Mouse (Mus musculus) CH12.LX (cell line): ENCODE measurements at regions not wholly inside any gene's neighbourhood (a gene's known extent, or its start where the extent isn't known, plus 50 kb on each side); places are given as distances from the start of the nearest gene placed in this dataset.

Experiments used
- DNase-seq: peaks from one replicate; pipeline ENCODE4 v3.0.0-alpha.2; 2013; ENCODE audit errors: extremely low read depth
- H3K27ac ChIP-seq: 2 replicates; pipeline ENCODE4 v1.5.1; 2012; ENCODE audit warnings: low read depth, mild to moderate bottlenecking, control low read depth, moderate library complexity; ENCODE audit not compliant: insufficient read depth
- H3K27me3 ChIP-seq: replicated peaks from 2 replicates; pipeline ENCODE3; 2012; ENCODE audit warnings: inconsistent platforms
- H3K36me3 ChIP-seq, 2 experiments: replicated peaks in 1 of 2; 2 replicates each; pipeline versions ENCODE3 to v1.6.1; 2012; ENCODE audit warnings: inconsistent platforms in 1 of 2, low read length in 1 of 2, mild to moderate bottlenecking in 1 of 2, mixed read lengths in 1 of 2, moderate library complexity in 1 of 2; ENCODE audit not compliant: control insufficient read depth in 1 of 2, insufficient read depth in 1 of 2
- H3K4me1 ChIP-seq, 2 experiments: 2 replicates each; pipeline ENCODE4 v1.6.1; 2012; ENCODE audit warnings: inconsistent platforms in 1 of 2, moderate library complexity in 1 of 2; ENCODE audit not compliant: insufficient read depth in 2 of 2, control insufficient read depth in 1 of 2
- H3K4me2 ChIP-seq: 2 replicates; pipeline ENCODE4 v1.6.1; 2012; ENCODE audit warnings: low read depth, mild to moderate bottlenecking, control low read depth; ENCODE audit not compliant: poor library complexity, insufficient read depth, severe bottlenecking
- H3K4me3 ChIP-seq, 3 experiments: fragments of 150-350 bp in 1 of 3; sonication (generic) in 1 of 3; replicated peaks in 1 of 3; 2 replicates each; pipeline versions ENCODE3 to v1.5.1; 2011 to 2012; ENCODE audit warnings: low read depth in 2 of 3, low read length in 2 of 3, mild to moderate bottlenecking in 2 of 3, moderate library complexity in 2 of 3, control low read depth in 1 of 3, improper control_type of control experiment in 1 of 3, inconsistent platforms in 1 of 3, mixed read lengths in 1 of 3; ENCODE audit not compliant: poor library complexity in 1 of 3
- H3K79me2 ChIP-seq: replicated peaks from 2 replicates; pipeline ENCODE4 v1.6.1; 2012; ENCODE audit warnings: mild to moderate bottlenecking, moderate library complexity; ENCODE audit not compliant: control insufficient read depth, poor library complexity, insufficient read depth, severe bottlenecking; ENCODE audit errors: extremely low read depth
- H3K9ac ChIP-seq: 2 replicates; pipeline ENCODE4 v1.6.1; 2012; ENCODE audit warnings: low read depth, mild to moderate bottlenecking, control low read depth, moderate library complexity; ENCODE audit not compliant: insufficient read depth
- H3K9me3 ChIP-seq: replicated peaks from 2 replicates; pipeline ENCODE3; 2012; ENCODE audit warnings: low read length, inconsistent platforms, mixed read lengths
- BHLHE40 ChIP-seq: IDR thresholded peaks from 2 replicates; pipeline ENCODE4 v1.6.1; 2011; ENCODE audit warnings: mild to moderate bottlenecking, low read depth, low read length, improper control_type of control experiment
- CHD1 ChIP-seq: IDR thresholded peaks from 2 replicates; pipeline ENCODE4 v1.6.1; 2012; ENCODE audit warnings: low read depth, low read length, improper control_type of control experiment, inconsistent platforms
- CHD2 ChIP-seq: IDR thresholded peaks from 2 replicates; pipeline ENCODE4 v1.6.1; 2011; ENCODE audit warnings: low read length, improper control_type of control experiment
- CTCF ChIP-seq, 2 experiments: IDR thresholded peaks in 1 of 2; conservative IDR thresholded peaks in 1 of 2; 2 replicates each; pipeline ENCODE4 v1.5.1; 2011 to 2012; ENCODE audit warnings: low read depth in 2 of 2, low read length in 2 of 2, improper control_type of control experiment in 1 of 2, inconsistent platforms in 1 of 2, mild to moderate bottlenecking in 1 of 2, moderate library complexity in 1 of 2
- E2F4 ChIP-seq: IDR thresholded peaks from 2 replicates; pipeline ENCODE4 v1.6.1; 2011; ENCODE audit warnings: low read depth, low read length, improper control_type of control experiment; ENCODE audit not compliant: insufficient replicate concordance
- ELF1 ChIP-seq: IDR thresholded peaks from 2 replicates; pipeline ENCODE4 v1.6.1; 2014; ENCODE audit warnings: low read depth, mild to moderate bottlenecking, inconsistent platforms, low read length, improper control_type of control experiment
- EP300 ChIP-seq: IDR thresholded peaks from 2 replicates; pipeline ENCODE4 v1.6.1; 2011; ENCODE audit warnings: low read length, improper control_type of control experiment
- ETS1 ChIP-seq: conservative IDR thresholded peaks from 2 replicates; pipeline ENCODE4 v1.6.1; 2012; ENCODE audit warnings: low read depth, mild to moderate bottlenecking, inconsistent platforms, low read length, improper control_type of control experiment, moderate library complexity
- HCFC1 ChIP-seq: IDR thresholded peaks from 2 replicates; pipeline ENCODE4 v1.6.1; 2012; ENCODE audit warnings: low read depth, mild to moderate bottlenecking, inconsistent platforms, low read length, improper control_type of control experiment
- IRF4 ChIP-seq: IDR thresholded peaks from 2 replicates; pipeline ENCODE4 v1.6.1; 2014; ENCODE audit warnings: low read depth, mild to moderate bottlenecking, inconsistent platforms, low read length, improper control_type of control experiment
- JUN ChIP-seq: IDR thresholded peaks from 2 replicates; pipeline ENCODE4 v1.6.1; 2011; ENCODE audit warnings: low read depth, mild to moderate bottlenecking, low read length, improper control_type of control experiment, moderate library complexity; ENCODE audit not compliant: insufficient read depth
- JUND ChIP-seq: conservative IDR thresholded peaks from 2 replicates; pipeline ENCODE4 v1.6.1; 2011; ENCODE audit warnings: low read depth, low read length, improper control_type of control experiment
- KAT2A ChIP-seq: IDR thresholded peaks from 2 replicates; pipeline ENCODE4 v1.6.1; 2012; ENCODE audit warnings: low read length, improper control_type of control experiment, inconsistent platforms; ENCODE audit not compliant: insufficient replicate concordance
- MAFK ChIP-seq: IDR thresholded peaks from 2 replicates; pipeline ENCODE4 v1.6.1; 2011; ENCODE audit warnings: low read length, improper control_type of control experiment; ENCODE audit not compliant: insufficient replicate concordance
- MAX ChIP-seq: IDR thresholded peaks from 2 replicates; pipeline ENCODE4 v1.6.1; 2011; ENCODE audit warnings: low read length, improper control_type of control experiment
- MAZ ChIP-seq: IDR thresholded peaks from 2 replicates; pipeline ENCODE4 v1.6.1; 2012; ENCODE audit warnings: low read depth, mild to moderate bottlenecking, inconsistent platforms, low read length, improper control_type of control experiment, moderate library complexity
- MEF2A ChIP-seq: IDR thresholded peaks from 2 replicates; pipeline ENCODE4 v1.6.1; 2014; ENCODE audit warnings: low read depth, mild to moderate bottlenecking, inconsistent platforms, low read length, improper control_type of control experiment, borderline replicate concordance
- MYC ChIP-seq: IDR thresholded peaks from 2 replicates; pipeline ENCODE4 v1.6.1; 2011; ENCODE audit warnings: low read depth, mild to moderate bottlenecking, improper control_type of control experiment, low read length
- NELFE ChIP-seq: IDR thresholded peaks from 2 replicates; pipeline ENCODE4 v1.6.1; 2011; ENCODE audit warnings: low read depth, low read length, improper control_type of control experiment
- NRF1 ChIP-seq: IDR thresholded peaks from 2 replicates; pipeline ENCODE4 v1.6.1; 2014; ENCODE audit warnings: low read depth, mild to moderate bottlenecking, inconsistent platforms, low read length, improper control_type of control experiment, moderate library complexity
- PAX5 ChIP-seq: IDR thresholded peaks from 2 replicates; pipeline ENCODE4 v1.6.1; 2012; ENCODE audit warnings: low read length, inconsistent platforms, mixed read lengths
- POLR2A ChIP-seq: IDR thresholded peaks from 2 replicates; pipeline ENCODE4 v1.6.1; 2011; ENCODE audit warnings: low read depth, mild to moderate bottlenecking, improper control_type of control experiment, low read length
- RAD21 ChIP-seq: IDR thresholded peaks from 2 replicates; pipeline ENCODE4 v1.6.1; 2011; ENCODE audit warnings: low read depth, mild to moderate bottlenecking, low read length, improper control_type of control experiment, moderate library complexity
- RCOR1 ChIP-seq: conservative IDR thresholded peaks from 2 replicates; pipeline ENCODE4 v1.6.1; 2012; ENCODE audit warnings: low read depth, mild to moderate bottlenecking, inconsistent platforms, low read length, improper control_type of control experiment
- SIN3A ChIP-seq: IDR thresholded peaks from 2 replicates; pipeline ENCODE4 v1.6.1; 2012; ENCODE audit warnings: low read length, improper control_type of control experiment, inconsistent platforms
- SMC3 ChIP-seq: IDR thresholded peaks from 2 replicates; pipeline ENCODE4 v1.6.1; 2011; ENCODE audit warnings: low read depth, low read length, improper control_type of control experiment
- TBP ChIP-seq: conservative IDR thresholded peaks from 2 replicates; pipeline ENCODE4 v1.6.1; 2011; ENCODE audit warnings: low read depth, low read length, improper control_type of control experiment
- TCF12 ChIP-seq: IDR thresholded peaks from 2 replicates; pipeline ENCODE4 v1.6.1; 2014; ENCODE audit warnings: low read depth, mild to moderate bottlenecking, inconsistent platforms, low read length, improper control_type of control experiment
- UBTF ChIP-seq: IDR thresholded peaks from 2 replicates; pipeline ENCODE4 v1.6.1; 2012; ENCODE audit warnings: low read depth, mild to moderate bottlenecking, inconsistent platforms, low read length, improper control_type of control experiment, moderate library complexity
- USF1 ChIP-seq: IDR thresholded peaks from 2 replicates; pipeline ENCODE4 v1.6.1; 2014; ENCODE audit warnings: low read depth, mild to moderate bottlenecking, inconsistent platforms, low read length, improper control_type of control experiment
- USF2 ChIP-seq: conservative IDR thresholded peaks from 2 replicates; pipeline ENCODE4 v1.6.1; 2011; ENCODE audit warnings: low read depth, low read length, improper control_type of control experiment
- ZC3H11A ChIP-seq: IDR thresholded peaks from 2 replicates; pipeline ENCODE4 v1.6.1; 2012; ENCODE audit warnings: low read depth, mild to moderate bottlenecking, inconsistent platforms, low read length, improper control_type of control experiment
- ZKSCAN1 ChIP-seq: IDR thresholded peaks from 2 replicates; pipeline ENCODE4 v1.6.1; 2012; ENCODE audit warnings: low read depth, inconsistent platforms, low read length, improper control_type of control experiment, borderline replicate concordance
- ZMIZ1 ChIP-seq: IDR thresholded peaks from 2 replicates; pipeline ENCODE4 v1.6.1; 2012; ENCODE audit warnings: low read depth, mild to moderate bottlenecking, inconsistent platforms, low read length, improper control_type of control experiment
- ZNF384 ChIP-seq: IDR thresholded peaks from 2 replicates; pipeline ENCODE4 v1.6.1; 2012; ENCODE audit warnings: low read depth, low read length, improper control_type of control experiment, inconsistent platforms
- dilution Hi-C: fragments of 300-500 bp; cut with MboI; formaldehyde crosslinking; loops from 2 replicates; pipeline ENCODE4 v1.14.3; 2020; ENCODE audit warnings: low sequenced_read_pairs; ENCODE audit not compliant: extremely low pct_unique_long_range_greater_than_20kb, extremely low pct_ligation_motif_present
- in situ Hi-C: fragments of 300-500 bp; cut with MboI; formaldehyde crosslinking; loops from 3 replicates; pipeline ENCODE4 v1.14.3; 2019; ENCODE audit warnings: low sequenced_read_pairs, low pct_ligation_motif_present, low pct_unique_long_range_greater_than_20kb, mixed read lengths

DNA sequence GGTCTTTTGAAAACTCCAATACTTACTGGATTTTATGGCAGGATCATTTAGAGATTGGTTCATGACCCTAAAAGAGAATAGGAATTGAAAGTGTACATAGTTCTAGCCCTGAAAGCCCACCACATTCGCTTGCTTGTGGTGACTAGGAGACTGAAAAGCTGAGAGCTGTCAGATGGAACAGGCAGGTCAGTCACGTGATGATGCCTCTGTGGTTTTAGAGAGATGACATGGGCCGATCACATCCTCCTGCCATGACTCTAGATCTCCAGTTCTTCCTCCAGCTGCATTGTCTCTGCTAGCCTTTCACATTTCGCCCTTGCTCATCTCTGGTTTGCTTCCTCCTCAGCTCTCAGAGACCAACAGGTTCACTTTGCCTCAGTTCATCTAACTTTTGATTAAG is 98.6 kb upstream of the Slc7a14 start:
- no peak overlapping the region for H3K27ac ChIP-seq
- TF ChIP-seq POLR2A: no peak
- TF ChIP-seq EP300: no peak
- TF ChIP-seq MAFK: no peak
- TF ChIP-seq ZMIZ1: no peak
- no peak for TF ChIP-seq SIN3A
- no peak for TF ChIP-seq SMC3
- no peak for TF ChIP-seq PAX5
- no peak for TF ChIP-seq ELF1
- no peak for TF ChIP-seq KAT2A
- TF ChIP-seq ZKSCAN1: no peak
- TF ChIP-seq TBP: no peak
- no peak for TF ChIP-seq TCF12
- no peak for TF ChIP-seq HCFC1
- TF ChIP-seq MEF2A: no peak
- no peak for TF ChIP-seq NELFE
- no peak for TF ChIP-seq MYC
- no peak for TF ChIP-seq IRF4
- TF ChIP-seq UBTF: no peak
- no peak for TF ChIP-seq CHD1
- TF ChIP-seq MAX: peak; percentile 20; the same call in 1 of the 2 replicates
- no peak for TF ChIP-seq CHD2
- TF ChIP-seq ETS1: no peak
- no peak for TF ChIP-seq CTCF (conservative IDR thresholded peaks at IDR 0.05 in 1 of 2, IDR thresholded peaks at IDR 0.05 in 1 of 2; ENCODE audit: low read depth in 2 of 2, low read length in 2 of 2)
- no peak for TF ChIP-seq ZC3H11A
- TF ChIP-seq NRF1: no peak
- peak; percentile 67 for TF ChIP-seq BHLHE40
- TF ChIP-seq ZNF384: no peak
- TF ChIP-seq JUND: no peak
- peak; percentile 71 for TF ChIP-seq USF2
- no peak for TF ChIP-seq E2F4
- TF ChIP-seq RCOR1: no peak
- no peak for TF ChIP-seq RAD21
- TF ChIP-seq USF1: peak; percentile 64
- TF ChIP-seq MAZ: no peak
- no peak for TF ChIP-seq JUN
- H3K4me1 ChIP-seq: peaks cover 0 to 13% of the 10 kb centered on the region in 2 experiments; a peak in 2 of 4 replicates
- no peak overlapping the region for H3K9ac ChIP-seq
- H3K79me2 ChIP-seq: no peaks in the 10 kb centered on the region
- H3K4me2 ChIP-seq: no peak overlapping the region
- peak; percentile 70 for DNase-seq
- no peaks in the 10 kb centered on the region for H3K27me3 ChIP-seq
- no peak overlapping the region for H3K4me3 ChIP-seq
- dilution Hi-C loops (no loop called here), in situ Hi-C loops (no loop called here)
- no peaks in the 10 kb centered on the region for H3K9me3 ChIP-seq
- no peaks in the 10 kb centered on the region for H3K36me3 ChIP-seq
